Comparison of ENCODE assay signal across 11 mouse cellular contexts in the genomic region with DNA sequence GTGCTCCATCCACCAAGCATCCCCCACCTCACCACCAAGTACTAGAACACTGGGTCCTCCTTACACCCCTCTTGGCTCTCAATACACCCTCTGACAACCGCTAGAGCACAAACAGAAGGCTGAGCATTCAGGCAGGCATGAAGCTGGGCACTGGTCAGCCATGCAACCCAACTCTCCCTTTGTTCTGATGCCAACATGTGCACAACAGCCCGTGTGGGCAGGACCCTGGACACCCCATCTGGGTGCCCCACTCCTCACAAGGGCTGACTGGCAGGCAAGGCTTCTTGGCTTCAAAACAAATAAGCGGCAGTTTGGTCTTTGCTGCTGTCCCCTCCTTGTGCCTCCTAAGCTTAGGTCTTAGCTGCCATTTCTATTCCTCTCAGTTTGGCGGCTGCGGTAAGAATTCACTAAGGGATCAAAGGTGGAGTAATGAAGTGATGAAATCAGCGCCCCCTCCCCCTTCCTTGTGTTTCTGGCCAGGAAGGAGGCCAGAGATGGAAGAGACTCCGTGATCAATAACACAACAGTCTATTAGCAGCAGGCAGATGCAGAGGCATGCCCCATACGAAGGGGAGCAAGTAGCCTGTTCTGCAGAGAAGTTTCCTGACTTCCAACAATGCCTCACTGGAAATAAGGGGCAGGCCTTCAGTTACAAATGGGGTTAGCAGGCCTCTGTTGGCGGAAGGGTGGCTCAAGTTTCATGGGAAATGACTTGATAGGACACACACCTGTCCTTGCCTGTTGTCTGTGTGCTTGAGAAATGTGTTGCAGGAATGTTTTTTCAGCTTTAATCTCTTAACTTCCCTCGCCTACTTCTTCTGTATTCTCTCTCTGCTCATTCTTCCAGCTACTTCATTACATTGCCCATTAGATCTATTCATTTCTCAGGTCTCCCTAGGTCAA. TPM values are rescaled to one million over a fixed set of nuclear protein-coding genes. Genes with fewer than 3 reads are reported as not detected.
DNase-seq lines count a peak whose midpoint lies in the region; ATAC-seq and TF ChIP-seq lines count a peak whose summit lies in the region.
"Had no signal": no experiment of that assay in that cellular context is flagged by ENCODE, and none has a peak within 500 bp of the region (broad histone marks: within the 10 kb centered on the region; RNA-seq: fewer than 3 reads in every experiment).

No protein-coding gene starts in this region.

- ATAC-seq in kidney, postnatal 0 days (replicated peaks; ENCODE audit: low FRiP score, low read depth), result peak; percentile 65
- 0 out of 2 replicates have a peak, but pooled peaks have one; percentile 17 for ATAC-seq in forebrain, embryonic 12.5 days (ENCODE audit: low FRiP score)
- ATAC-seq in limb, embryonic 11.5 days (ENCODE audit: insufficient number of reproducible peaks, low FRiP score, low TSS enrichment, low read depth), result peak; percentile 32; the same call in 1 of the 2 replicates
- ATAC-seq in midbrain, postnatal 0 days (ENCODE audit: low FRiP score), result peak; percentile 83

- 44% methylated on average over 10 of the region's 10 CpGs for WGBS in kidney, postnatal 0 days
- WGBS in forebrain, embryonic 12.5 days, result 68% methylated on average over 10 of the region's 10 CpGs
- 40% methylated on average over 10 of the region's 10 CpGs for WGBS in limb, embryonic 11.5 days
- WGBS in midbrain, postnatal 0 days, result 62% methylated on average over 10 of the region's 10 CpGs

- H3K4me3 ChIP-seq in kidney, postnatal 0 days (replicated peaks; ENCODE audit: low read depth, low read length), result no peak overlapping the region
- H3K4me3 ChIP-seq in forebrain, embryonic 12.5 days (replicated peaks), result no peak overlapping the region
- H3K4me3 ChIP-seq in limb, embryonic 11.5 days (ENCODE audit: low read depth, low read length), result no peak overlapping the region
- H3K4me3 ChIP-seq in midbrain, postnatal 0 days (ENCODE audit: low read depth, low read length), result no peak overlapping the region

- H3K4me2 ChIP-seq in kidney, postnatal 0 days (ENCODE audit: low read length), result no peak overlapping the region
- H3K4me2 ChIP-seq in forebrain, embryonic 12.5 days, result no peak overlapping the region
- no peak overlapping the region for H3K4me2 ChIP-seq in limb, embryonic 11.5 days (ENCODE audit: low read depth, severe bottlenecking)
- no peak overlapping the region for H3K4me2 ChIP-seq in midbrain, postnatal 0 days (ENCODE audit: low read depth, low read length, poor library complexity, severe bottlenecking)

- no peaks in the 10 kb centered on the region for H3K9me3 ChIP-seq in kidney, postnatal 0 days (replicated peaks; ENCODE audit: low read length)
- 0 out of 2 replicates have a peak, but pooled peaks cover 8% of the 10 kb centered on the region for H3K9me3 ChIP-seq in forebrain, embryonic 12.5 days
- no peaks in the 10 kb centered on the region for H3K9me3 ChIP-seq in limb, embryonic 11.5 days (ENCODE audit: control insufficient read depth, low read length)
- H3K9me3 ChIP-seq in midbrain, postnatal 0 days (ENCODE audit: low read length), result no peaks in the 10 kb centered on the region

- no peak for DNase-seq in kidney, postnatal 0 days (ENCODE audit: low spot score)
- DNase-seq in kidney, postnatal 10 days, result no peak
- no peak for DNase-seq in limb, embryonic 11.5 days (ENCODE audit: low spot score)
- DNase-seq in midbrain, postnatal 0 days (ENCODE audit: low spot score), result peak; percentile 89
- no peak for DNase-seq in layer of hippocampus, adult 11-12 months (ENCODE audit: low spot score)
- no peak for DNase-seq in adrenal gland, adult 18-20 months (ENCODE audit: low spot score in 2 of 2)
- no peak for DNase-seq in adrenal gland, adult 2 months
- DNase-seq: kidney, postnatal 36 days; liver; thymus, adult 18-20 months had no signal

- no peaks in the 10 kb centered on the region for H3K27me3 ChIP-seq in kidney, postnatal 0 days (ENCODE audit: insufficient read depth, low read length)
- no peaks in the 10 kb centered on the region for H3K27me3 ChIP-seq in forebrain, embryonic 12.5 days
- H3K27me3 ChIP-seq in limb, embryonic 11.5 days (ENCODE audit: control insufficient read depth, insufficient read depth, low read length), result no peaks in the 10 kb centered on the region
- H3K27me3 ChIP-seq in midbrain, postnatal 0 days (ENCODE audit: insufficient read depth, low read length), result no peaks in the 10 kb centered on the region

- TF ChIP-seq CTCF in kidney, postnatal 0 days (IDR thresholded peaks at IDR 0.05; ENCODE audit: low read depth), result no peak
- TF ChIP-seq CTCF in midbrain, postnatal 0 days (IDR thresholded peaks at IDR 0.05), result no peak

- peaks cover 3% of the 10 kb centered on the region; the same call in 1 of the 2 replicates for H3K4me1 ChIP-seq in kidney, postnatal 0 days (replicated peaks; ENCODE audit: insufficient read depth, low read length)
- H3K4me1 ChIP-seq in forebrain, embryonic 12.5 days, result peaks cover 22% of the 10 kb centered on the region
- H3K4me1 ChIP-seq in limb, embryonic 11.5 days (ENCODE audit: control insufficient read depth, insufficient read depth, low read length), result no peaks in the 10 kb centered on the region; the same call in 1 of the 2 replicates
- no peaks in the 10 kb centered on the region for H3K4me1 ChIP-seq in midbrain, postnatal 0 days (ENCODE audit: insufficient read depth, low read length)

- peak overlapping the region; percentile 50; the same call in 1 of the 2 replicates for H3K27ac ChIP-seq in kidney, postnatal 0 days
- H3K27ac ChIP-seq in forebrain, embryonic 12.5 days, result peak overlapping the region; percentile 47
- peak overlapping the region; percentile 63; the same call in 1 of the 2 replicates for H3K27ac ChIP-seq in limb, embryonic 11.5 days (replicated peaks; ENCODE audit: low read depth, low read length)
- H3K27ac ChIP-seq in midbrain, postnatal 0 days (ENCODE audit: low read depth, low read length), result peak overlapping the region; percentile 26; the same call in 1 of the 2 replicates

- no peak overlapping the region for H3K9ac ChIP-seq in kidney, postnatal 0 days (ENCODE audit: low read depth, low read length)
- H3K9ac ChIP-seq in forebrain, embryonic 12.5 days, result no peak overlapping the region
- no peak overlapping the region for H3K9ac ChIP-seq in limb, embryonic 11.5 days (ENCODE audit: low read length)
- H3K9ac ChIP-seq in midbrain, postnatal 0 days (replicated peaks; ENCODE audit: low read length, poor library complexity, severe bottlenecking), result no peak overlapping the region

- H3K36me3 ChIP-seq in kidney, postnatal 0 days (ENCODE audit: insufficient read depth, low read length), result peaks cover 13% of the 10 kb centered on the region
- H3K36me3 ChIP-seq in forebrain, embryonic 12.5 days (replicated peaks), result peaks cover 76% of the 10 kb centered on the region
- peaks cover 2% of the 10 kb centered on the region; the same call in 1 of the 2 replicates for H3K36me3 ChIP-seq in limb, embryonic 11.5 days (ENCODE audit: control insufficient read depth, insufficient read depth, low read length)
- no peaks in the 10 kb centered on the region for H3K36me3 ChIP-seq in midbrain, postnatal 0 days (ENCODE audit: insufficient read depth, low read length)

RNA-seq across cellular contexts. Expression of gene Boc, which starts 51.4 kb away (rescaled TPM):
- 13.4 and 13.5 TPM in 2 replicates for polyA plus RNA-seq in kidney, postnatal 0 days (2015; fragmentation: Nextera tagmentation; extraction: Ambion mirVana)
- 28.3 and 31.0 TPM in 2 replicates for polyA plus RNA-seq in forebrain, embryonic 12.5 days (2016; fragmentation: Nextera tagmentation; extraction: Ambion mirVana)
- polyA plus RNA-seq in limb, embryonic 11.5 days (2014; fragmentation: Nextera tagmentation; extraction: Ambion mirVana), result 39.3 and 41.9 TPM in 2 replicates
- 13.5 and 24.9 TPM in 2 replicates for total RNA-seq in midbrain, postnatal 0 days (2014; rRNA removed)
- 2.7 and 3.9 TPM in 2 replicates for polyA plus RNA-seq in midbrain, postnatal 0 days (2015; fragmentation: Nextera tagmentation; extraction: Ambion mirVana)
- total RNA-seq in adrenal gland, adult 18-20 months (2021), result 10 to 100 TPM; 25.2 to 48.5 TPM
- total RNA-seq in adrenal gland, adult 2 months (2021), result 10 to 100 TPM; 46.3 to 52.1 TPM
- 73.4 and 94.6 TPM in 2 replicates for polyA plus RNA-seq in adrenal gland, adult 2 months (2012; rRNA removed)

Comparison
In these comparisons a context has a peak if more than half of its experiments do, and no peak if none do; other contexts are left out.
1. ATAC-seq: peak in every context shown above with its lines; median percentile 83 in midbrain, postnatal 0 days; 65 in kidney, postnatal 0 days; 32 in limb, embryonic 11.5 days; 17 in forebrain, embryonic 12.5 days.